Mouse (Mus musculus) embryonic facial prominence, embryonic 12.5 days (tissue): ENCODE measurements at regions not wholly inside any gene's neighbourhood (a gene's known extent, or its start where the extent isn't known, plus 50 kb on each side); places are given as distances from the start of the nearest gene placed in this dataset. TPM values are rescaled to one million over a fixed set of nuclear protein-coding genes. Genes with fewer than 3 reads are reported as not detected.

Experiments used
- ATAC-seq: fragments of 200-750 bp; cut with Nextera tagmentation; 2 replicates; pipeline ENCODE4 v1.8.0; 2017; ENCODE audit not compliant: insufficient number of reproducible peaks, insufficient read depth, low FRiP score, low TSS enrichment
- H3K27ac ChIP-seq: fragments of 300-500 bp; sonication (generic); 2 replicates; pipeline ENCODE4 v1.5.1; 2016; ENCODE audit warnings: mild to moderate bottlenecking
- H3K27me3 ChIP-seq: fragments of 300-500 bp; sonication (generic); 2 replicates; pipeline ENCODE4 v1.6.1; 2016; ENCODE audit warnings: mild to moderate bottlenecking, moderate library complexity
- H3K36me3 ChIP-seq: fragments of 300-500 bp; sonication (generic); 2 replicates; pipeline ENCODE4 v1.6.1; 2016; ENCODE audit warnings: mild to moderate bottlenecking
- H3K4me1 ChIP-seq: fragments of 300-500 bp; sonication (generic); 2 replicates; pipeline ENCODE4 v1.6.1; 2016
- H3K4me2 ChIP-seq: fragments of 300-500 bp; sonication (generic); replicated peaks from 2 replicates; pipeline ENCODE4 v1.6.1; 2016; ENCODE audit warnings: mild to moderate bottlenecking, moderate library complexity
- H3K4me3 ChIP-seq: fragments of 300-500 bp; sonication (generic); 2 replicates; pipeline ENCODE4 v1.5.1; 2016; ENCODE audit warnings: mild to moderate bottlenecking
- H3K9ac ChIP-seq: fragments of 300-500 bp; sonication (generic); 2 replicates; pipeline ENCODE4 v1.6.1; 2016; ENCODE audit warnings: mild to moderate bottlenecking, moderate library complexity
- H3K9me3 ChIP-seq: fragments of 300-500 bp; sonication (generic); 2 replicates; pipeline ENCODE4 v1.6.1; 2016; ENCODE audit warnings: mild to moderate bottlenecking, moderate library complexity
- WGBS: fragments of 180-500 bp; shearing (Covaris S2); methylation state at CpG from one replicate; pipeline ENCODE4 v1.1.7; 2016; 5-methylcytosine and 5-hydroxymethylcytosine counted together
- microRNA-seq: library from miRNA; unstranded; fragments of <30 nt; microRNA quantifications from one replicate; pipeline ENCODE4, GENCODE M21; 2017

GRCm38 (mm10) chr8:128302322-128302721 is 56.1 kb upstream of the Nrp1 start:
- H3K4me2 ChIP-seq: no peak overlapping the region
- no peak overlapping the region for H3K9ac ChIP-seq
- no peak overlapping the region for H3K27ac ChIP-seq
- 79% methylated on average over 2 of the region's 2 CpGs for WGBS
- no peaks in the 10 kb centered on the region for H3K9me3 ChIP-seq
- H3K27me3 ChIP-seq: no peaks in the 10 kb centered on the region
- H3K4me3 ChIP-seq: no peak overlapping the region
- no peak for ATAC-seq
- no peaks in the 10 kb centered on the region for H3K4me1 ChIP-seq
- H3K36me3 ChIP-seq: no peaks in the 10 kb centered on the region

Small RNAs in the stretch of these regions (microRNA-seq; reads per million reads assigned to microRNA genes)
- gene Mir21c: not detected
